Mouse (Mus musculus) erythroblast, embryonic 14.5 days (primary cell): ENCODE results near the gene Afm. TPM values are rescaled to one million over a fixed set of nuclear protein-coding genes. Genes with fewer than 3 reads are reported as not detected.

ENCODE experiments used
- H3K27me3 ChIP-seq: 2 replicates; pipeline ENCODE4 v1.6.1; 2012; ENCODE audit warnings: inconsistent platforms; ENCODE audit not compliant: control insufficient read depth
- H3K36me3 ChIP-seq: 2 replicates; pipeline ENCODE4 v1.6.1; 2012; ENCODE audit warnings: mild to moderate bottlenecking, inconsistent platforms; ENCODE audit not compliant: control insufficient read depth
- H3K4me1 ChIP-seq: 2 replicates; pipeline ENCODE4 v1.6.1; 2012; ENCODE audit warnings: inconsistent platforms; ENCODE audit not compliant: control insufficient read depth
- H3K4me3 ChIP-seq: replicated peaks from 2 replicates; pipeline ENCODE3; 2012; ENCODE audit warnings: moderate library complexity, mild to moderate bottlenecking, inconsistent platforms
- H3K9me3 ChIP-seq: 2 replicates; pipeline ENCODE4 v1.6.1; 2012; ENCODE audit warnings: low read length, inconsistent platforms, mixed read lengths; ENCODE audit not compliant: control insufficient read depth
- GATA1 ChIP-seq: IDR thresholded peaks from 2 replicates; pipeline ENCODE4 v1.6.1; 2012; ENCODE audit warnings: low read length, inconsistent platforms, mixed read lengths
- TAL1 ChIP-seq: IDR thresholded peaks from 3 replicates; pipeline ENCODE4 v1.6.1; 2012; ENCODE audit warnings: low read length, inconsistent platforms, mixed read lengths
- polyA plus RNA-seq: library from polyadenylated mRNA; stranded (reverse); fragments of >175 nt; gene quantifications from 2 replicates; pipeline ENCODE4 v1.2.3, GENCODE M21; 2012

The Afm gene
- polyA plus RNA-seq, 1 experiment = not detected

GRCm38 (mm10) chr5:90565205-90565604 lies 46.5 kb downstream of the Afm start:
- no peak overlapping the region for H3K4me3 ChIP-seq
- no peaks in the 10 kb centered on the region for H3K27me3 ChIP-seq
- TF ChIP-seq GATA1 = no peak
- TF ChIP-seq TAL1 = no peak
- no peaks in the 10 kb centered on the region for H3K36me3 ChIP-seq
- H3K4me1 ChIP-seq = no peaks in the 10 kb centered on the region
- H3K9me3 ChIP-seq = no peaks in the 10 kb centered on the region; the same call in 1 of the 2 replicates

- H3K4me3 ChIP-seq = no peak overlapping the region
- TF ChIP-seq TAL1 = no peak
- no peak for TF ChIP-seq GATA1
These were observed 49.1 kb downstream of the Afm start for GRCm38 (mm10) chr5:90567788-90568187.

GRCm38 (mm10) chr5:90568338-90568737 lies 49.6 kb downstream of the Afm start:
- TF ChIP-seq TAL1 (no peak), GATA1 (no peak)
- Histone ChIP-seq H3K27me3 (no peaks in the 10 kb centered on the region), H3K9me3 (no peaks in the 10 kb centered on the region), H3K36me3 (no peaks in the 10 kb centered on the region), H3K4me3 (no peak overlapping the region), H3K4me1 (no peaks in the 10 kb centered on the region)

More at GRCm38 (mm10) chr5:90567788-90568187, 49.1 kb downstream of the Afm start:
- no peaks in the 10 kb centered on the region for H3K9me3 ChIP-seq
- H3K27me3 ChIP-seq = no peaks in the 10 kb centered on the region
- H3K36me3 ChIP-seq = no peaks in the 10 kb centered on the region
- no peaks in the 10 kb centered on the region for H3K4me1 ChIP-seq

GRCm38 (mm10) chr5:90571216-90571615 lies 52.5 kb downstream of the Afm start:
- no peaks in the 10 kb centered on the region for H3K9me3 ChIP-seq
- H3K36me3 ChIP-seq = no peaks in the 10 kb centered on the region
- TF ChIP-seq GATA1 (no peak), TAL1 (no peak)
- no peak overlapping the region for H3K4me3 ChIP-seq
- H3K4me1 ChIP-seq = no peaks in the 10 kb centered on the region
- H3K27me3 ChIP-seq = no peaks in the 10 kb centered on the region

- Histone ChIP-seq H3K27me3 (no peaks in the 10 kb centered on the region), H3K4me1 (no peaks in the 10 kb centered on the region), H3K4me3 (no peak overlapping the region), H3K36me3 (no peaks in the 10 kb centered on the region), H3K9me3 (peaks cover 2% of the 10 kb centered on the region; the same call in 1 of the 2 replicates)
- no peak for TF ChIP-seq TAL1
- no peak for TF ChIP-seq GATA1
These were observed 59.0 kb downstream of the Afm start for GRCm38 (mm10) chr5:90577751-90578150.

GRCm38 (mm10) chr5:90579556-90579955 lies 60.8 kb downstream of the Afm start:
- H3K9me3 ChIP-seq = peaks cover 2% of the 10 kb centered on the region; the same call in 1 of the 2 replicates
- no peaks in the 10 kb centered on the region for H3K4me1 ChIP-seq
- H3K4me3 ChIP-seq = no peak overlapping the region
- TF ChIP-seq GATA1 = no peak
- TF ChIP-seq TAL1 = no peak
- H3K27me3 ChIP-seq = no peaks in the 10 kb centered on the region
- H3K36me3 ChIP-seq = no peaks in the 10 kb centered on the region

GRCm38 (mm10) chr5:90582179-90582578 lies 63.4 kb downstream of the Afm start:
- TF ChIP-seq TAL1 (no peak), GATA1 (no peak)
- Histone ChIP-seq H3K9me3 (peaks cover 2% of the 10 kb centered on the region; the same call in 1 of the 2 replicates), H3K4me1 (no peaks in the 10 kb centered on the region)

GRCm38 (mm10) chr5:90584799-90585198 lies 66.1 kb downstream of the Afm start:
- TF ChIP-seq TAL1 (no peak), GATA1 (no peak)
- H3K4me1 ChIP-seq = no peaks in the 10 kb centered on the region
- H3K36me3 ChIP-seq = no peaks in the 10 kb centered on the region
- H3K27me3 ChIP-seq = no peaks in the 10 kb centered on the region
- peaks cover 2% of the 10 kb centered on the region; the same call in 1 of the 2 replicates for H3K9me3 ChIP-seq
- no peak overlapping the region for H3K4me3 ChIP-seq

More at GRCm38 (mm10) chr5:90582179-90582578, 63.4 kb downstream of the Afm start:
- Histone ChIP-seq H3K27me3 (no peaks in the 10 kb centered on the region), H3K4me3 (no peak overlapping the region), H3K36me3 (no peaks in the 10 kb centered on the region)

- H3K9me3 ChIP-seq = no peaks in the 10 kb centered on the region
- no peaks in the 10 kb centered on the region for H3K27me3 ChIP-seq
- H3K4me1 ChIP-seq = no peaks in the 10 kb centered on the region
- TF ChIP-seq GATA1 (no peak), TAL1 (no peak)
- H3K36me3 ChIP-seq = no peaks in the 10 kb centered on the region
- H3K4me3 ChIP-seq = no peak overlapping the region
These were observed 67.8 kb downstream of the Afm start for GRCm38 (mm10) chr5:90586511-90586910.

- no peaks in the 10 kb centered on the region for H3K4me1 ChIP-seq
- H3K27me3 ChIP-seq = no peaks in the 10 kb centered on the region
- no peaks in the 10 kb centered on the region for H3K36me3 ChIP-seq
- TF ChIP-seq TAL1 (no peak), GATA1 (no peak)
- H3K9me3 ChIP-seq = no peaks in the 10 kb centered on the region
- H3K4me3 ChIP-seq = no peak overlapping the region
These were observed 69.4 kb downstream of the Afm start for GRCm38 (mm10) chr5:90588104-90588503.
